Mouse (Mus musculus): ENCODE measurements at regions not wholly inside any gene's neighbourhood (a gene's known extent, or its start where the extent isn't known, plus 50 kb on each side); places are given as distances from the start of the nearest gene placed in this dataset.

DNA sequence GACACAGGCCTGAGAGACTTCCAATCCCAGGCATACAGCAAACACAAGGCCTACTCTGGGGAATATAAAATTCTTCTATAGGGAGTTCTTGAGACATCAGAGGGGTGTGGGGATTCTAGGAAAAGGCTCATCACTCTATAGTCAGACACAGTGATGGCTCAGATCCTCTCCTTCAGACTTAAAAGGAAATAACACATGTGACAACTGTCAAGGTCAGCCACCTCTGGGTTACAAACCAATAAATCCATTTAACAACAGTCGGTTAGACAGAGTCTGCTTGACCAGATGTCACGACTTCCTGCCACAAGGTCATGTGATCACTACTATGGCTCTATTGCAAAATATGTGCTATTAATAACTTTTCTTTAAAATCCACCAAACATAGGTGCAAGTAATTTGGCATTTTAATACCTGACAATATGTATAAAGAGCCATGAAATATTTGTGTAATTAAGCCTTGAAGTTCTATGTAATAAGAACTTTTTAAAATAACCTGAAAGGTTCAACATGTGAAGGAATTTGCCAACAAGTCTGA is 94.1 kb upstream of the Lpar1 start:
- TF ChIP-seq CTCF (IDR thresholded peaks at IDR 0.05; ENCODE audit: control insufficient read depth, insufficient read depth, insufficient read length) (no peak), MYOG (IDR thresholded peaks at IDR 0.05; ENCODE audit: control insufficient read depth, extremely low read depth, insufficient read length) (no peak), MAX (IDR thresholded peaks at IDR 0.05) (no peak), FOSL1 (IDR thresholded peaks at IDR 0.05; ENCODE audit: insufficient read depth, low read length, poor library complexity, severe bottlenecking) (no peak)
